Mouse (Mus musculus) lung, postnatal 14 days (tissue): Measurements from ENCODE around the gene Mios.

Experiments used
- DNase-seq: peaks from one replicate; pipeline ENCODE4 v3.0.0; 2021

The Mios gene

DNA sequence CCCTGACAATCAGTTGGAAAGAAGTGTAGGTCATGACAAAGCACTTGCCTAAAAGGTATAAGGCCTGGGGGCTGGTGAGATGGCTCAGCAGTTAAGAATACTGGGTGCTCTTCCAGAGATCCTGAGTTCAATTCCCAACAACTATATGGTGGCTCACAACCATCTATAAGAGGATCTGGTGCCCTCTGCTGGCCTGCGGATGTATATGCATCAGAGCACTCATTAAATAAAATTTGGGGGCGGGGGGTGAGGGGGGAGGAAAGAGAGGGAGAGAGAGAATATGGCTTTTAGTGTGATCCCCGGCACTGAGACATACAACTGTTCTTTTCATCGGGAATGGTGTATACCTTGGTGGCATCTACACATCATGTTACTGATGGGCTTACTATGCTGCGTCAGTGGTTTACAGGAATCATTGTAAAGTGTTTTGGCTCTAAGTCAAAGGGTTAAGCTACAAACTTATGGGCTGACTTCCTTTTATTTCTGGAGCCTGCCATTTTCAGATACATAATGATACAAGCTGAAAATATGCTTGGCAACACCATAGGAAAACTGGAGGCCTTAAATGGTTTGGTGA is 69.5 kb downstream of the Mios start:
- no peak for DNase-seq

DNA sequence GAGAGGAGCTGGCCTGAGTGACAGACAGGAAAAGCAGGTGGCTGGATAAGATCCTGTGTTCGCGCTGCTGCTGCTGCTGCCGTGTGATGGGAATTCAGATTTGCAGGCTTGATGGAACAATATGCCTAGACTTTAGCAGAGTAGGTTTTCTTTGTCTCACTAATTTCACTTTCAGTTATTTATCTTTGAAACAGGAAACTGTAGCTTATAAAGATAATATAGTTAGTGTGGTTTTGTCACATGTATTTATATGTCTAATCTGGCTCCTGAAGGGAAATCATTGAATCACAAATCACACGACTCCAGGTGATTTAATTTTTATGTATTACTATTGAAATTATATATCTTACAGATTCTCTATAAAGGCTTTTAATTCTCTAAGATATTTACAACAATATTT is 74.2 kb downstream of the Mios start:
- DNase-seq, result no peak

DNA sequence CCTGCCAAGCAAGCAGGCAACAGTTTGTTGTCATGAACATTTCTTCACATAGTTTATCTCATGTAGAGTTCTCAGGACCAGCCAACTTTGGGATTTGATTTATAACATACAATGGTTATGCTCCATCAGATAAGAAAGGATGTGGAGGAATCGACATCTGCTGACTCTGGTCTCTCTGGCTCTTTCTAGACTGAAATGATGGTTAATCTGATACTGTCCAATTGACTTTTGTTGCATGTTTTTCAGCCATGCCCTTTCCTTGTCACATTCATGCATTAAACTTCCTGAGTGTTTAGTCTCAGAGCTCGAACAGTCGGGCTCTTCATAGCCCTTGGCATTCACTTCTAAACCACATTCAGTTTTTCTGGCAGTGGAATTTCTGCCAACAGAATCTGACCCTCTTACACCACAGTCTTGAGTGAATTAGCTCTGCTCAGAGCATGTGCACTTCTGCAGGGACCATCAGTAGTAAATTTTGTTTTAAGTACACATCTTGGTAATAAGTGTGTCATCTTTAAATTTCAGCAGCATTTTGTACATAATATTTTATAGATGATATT is 76.5 kb downstream of the Mios start:
- DNase-seq, result no peak
